7 mouse cellular contexts compared by ENCODE assay signal in genomic region chr9:123638668-123639089, GRCm38 (mm10). TPM values are rescaled to one million over a fixed set of nuclear protein-coding genes. Genes with fewer than 3 reads are reported as not detected.
A peak's percentile ranks its signal among the peaks of the same experiment; 100 is the strongest.
DNase-seq lines count a peak whose midpoint lies in the region; ATAC-seq lines count a peak whose summit lies in the region.

No protein-coding gene starts in this region.

- no peak overlapping the region for H3K4me3 ChIP-seq in midbrain, embryonic 11.5 days (ENCODE audit: low read depth, low read length)
- H3K4me3 ChIP-seq in midbrain, embryonic 16.5 days (ENCODE audit: low read depth, low read length): no peak overlapping the region
- H3K4me3 ChIP-seq in embryonic facial prominence, embryonic 14.5 days (ENCODE audit: low read depth, low read length): no peak overlapping the region
- H3K4me3 ChIP-seq in kidney, embryonic 15.5 days (replicated peaks): no peak overlapping the region

- peak; percentile 84 for DNase-seq in midbrain, embryonic 11.5 days (ENCODE audit: low spot score, missing footprints)
- DNase-seq in adipocyte (ENCODE audit: low spot score): peak; percentile 23
- peak; percentile 41 for DNase-seq in embryonic facial prominence, embryonic 14.5 days (ENCODE audit: low spot score)
- peak; percentile 9 for DNase-seq in lung, postnatal 25 days (ENCODE audit: low spot score)
- peak; percentile 51 for DNase-seq in thymus, postnatal 0 days (ENCODE audit: low spot score)

- no peaks in the 10 kb centered on the region for H3K27me3 ChIP-seq in midbrain, embryonic 11.5 days (ENCODE audit: control insufficient read depth, insufficient read depth, low read length)
- H3K27me3 ChIP-seq in midbrain, embryonic 16.5 days (ENCODE audit: control insufficient read depth, insufficient read depth, low read depth, low read length): no peaks in the 10 kb centered on the region
- H3K27me3 ChIP-seq in embryonic facial prominence, embryonic 14.5 days (replicated peaks; ENCODE audit: control insufficient read depth, insufficient read depth, low read length): no peaks in the 10 kb centered on the region
- H3K27me3 ChIP-seq in kidney, embryonic 15.5 days: no peaks in the 10 kb centered on the region

- H3K4me2 ChIP-seq in midbrain, embryonic 11.5 days: no peak overlapping the region
- H3K4me2 ChIP-seq in midbrain, embryonic 16.5 days (ENCODE audit: low read length): no peak overlapping the region
- no peak overlapping the region for H3K4me2 ChIP-seq in embryonic facial prominence, embryonic 14.5 days (ENCODE audit: low read depth, low read length)
- no peak overlapping the region for H3K4me2 ChIP-seq in kidney, embryonic 15.5 days

- ATAC-seq in midbrain, embryonic 11.5 days (ENCODE audit: low FRiP score): peak; percentile 57; the same call in 1 of the 2 replicates
- ATAC-seq in midbrain, embryonic 16.5 days: no peak
- no peak for ATAC-seq in embryonic facial prominence, embryonic 14.5 days (ENCODE audit: low read depth)
- peak; percentile 76 for ATAC-seq in kidney, embryonic 15.5 days (replicated peaks; ENCODE audit: low FRiP score)

- H3K36me3 ChIP-seq in midbrain, embryonic 11.5 days (ENCODE audit: control insufficient read depth, insufficient read depth, low read length): no peaks in the 10 kb centered on the region
- H3K36me3 ChIP-seq in midbrain, embryonic 16.5 days (ENCODE audit: control insufficient read depth, insufficient read depth, low read length): no peaks in the 10 kb centered on the region
- no peaks in the 10 kb centered on the region for H3K36me3 ChIP-seq in embryonic facial prominence, embryonic 14.5 days (ENCODE audit: control insufficient read depth, insufficient read depth, low read length)
- no peaks in the 10 kb centered on the region for H3K36me3 ChIP-seq in kidney, embryonic 15.5 days

- no peaks in the 10 kb centered on the region for H3K4me1 ChIP-seq in midbrain, embryonic 11.5 days (ENCODE audit: control insufficient read depth, insufficient read depth, low read length)
- no peaks in the 10 kb centered on the region for H3K4me1 ChIP-seq in midbrain, embryonic 16.5 days (ENCODE audit: control insufficient read depth, insufficient read depth, low read length)
- no peaks in the 10 kb centered on the region for H3K4me1 ChIP-seq in embryonic facial prominence, embryonic 14.5 days (ENCODE audit: control insufficient read depth, insufficient read depth, low read length)
- H3K4me1 ChIP-seq in kidney, embryonic 15.5 days: no peaks in the 10 kb centered on the region

- WGBS in midbrain, embryonic 11.5 days: 79% methylated on average over 1 of the region's 1 CpGs
- WGBS in midbrain, embryonic 16.5 days: 85% methylated on average over 1 of the region's 1 CpGs
- WGBS in embryonic facial prominence, embryonic 14.5 days: 47% methylated on average over 1 of the region's 1 CpGs
- WGBS in kidney, embryonic 15.5 days: 53% methylated on average over 1 of the region's 1 CpGs

- H3K9me3 ChIP-seq in midbrain, embryonic 11.5 days (ENCODE audit: control insufficient read depth, low read length): no peaks in the 10 kb centered on the region
- H3K9me3 ChIP-seq in midbrain, embryonic 16.5 days (replicated peaks; ENCODE audit: control insufficient read depth, low read length, poor library complexity, severe bottlenecking): no peaks in the 10 kb centered on the region
- no peaks in the 10 kb centered on the region for H3K9me3 ChIP-seq in embryonic facial prominence, embryonic 14.5 days (ENCODE audit: control insufficient read depth, low read length)
- no peaks in the 10 kb centered on the region for H3K9me3 ChIP-seq in kidney, embryonic 15.5 days (replicated peaks)

- no peak overlapping the region for H3K9ac ChIP-seq in midbrain, embryonic 11.5 days (ENCODE audit: low read length)
- H3K9ac ChIP-seq in midbrain, embryonic 16.5 days (ENCODE audit: low read depth, low read length): no peak overlapping the region
- no peak overlapping the region for H3K9ac ChIP-seq in embryonic facial prominence, embryonic 14.5 days (ENCODE audit: low read depth, low read length)
- no peak overlapping the region for H3K9ac ChIP-seq in kidney, embryonic 15.5 days

- H3K27ac ChIP-seq in midbrain, embryonic 11.5 days (ENCODE audit: low read depth, low read length): no peak overlapping the region
- no peak overlapping the region for H3K27ac ChIP-seq in midbrain, embryonic 16.5 days (ENCODE audit: low read length)
- no peak overlapping the region for H3K27ac ChIP-seq in embryonic facial prominence, embryonic 14.5 days (replicated peaks; ENCODE audit: low read depth, low read length)
- H3K27ac ChIP-seq in kidney, embryonic 15.5 days: no peak overlapping the region; the same call in 1 of the 2 replicates

RNA-seq across cellular contexts. Expression of gene Slc6a20b, which starts 6.3 kb away (rescaled TPM):
- 0.11 and 0.22 TPM in 2 replicates for polyA plus RNA-seq in midbrain, embryonic 11.5 days (2014; fragmentation: Nextera tagmentation; extraction: Ambion mirVana)
- 0.25 and 0.39 TPM in 2 replicates for polyA plus RNA-seq in midbrain, embryonic 16.5 days (2015; fragmentation: Nextera tagmentation; extraction: Ambion mirVana)
- polyA plus RNA-seq in embryonic facial prominence, embryonic 14.5 days (2014; fragmentation: Nextera tagmentation; extraction: Ambion mirVana): 0.10 and 0.17 TPM in 2 replicates
- 2.2 and 2.7 TPM in 2 replicates for polyA plus RNA-seq in kidney, embryonic 15.5 days (2015; fragmentation: Nextera tagmentation; extraction: Ambion mirVana)
- polyA plus RNA-seq in thymus, postnatal 0 days (2015; fragmentation: Nextera tagmentation; extraction: Ambion mirVana): 0.12 and 0.13 TPM in 2 replicates

RNA-seq across cellular contexts. Expression of gene Ccr9, which starts 39.6 kb away (rescaled TPM):
- 0.22 and 0.34 TPM in 2 replicates for polyA plus RNA-seq in midbrain, embryonic 11.5 days (2014; fragmentation: Nextera tagmentation; extraction: Ambion mirVana)
- 0.30 TPM in 2 replicates for polyA plus RNA-seq in midbrain, embryonic 16.5 days (2015; fragmentation: Nextera tagmentation; extraction: Ambion mirVana)
- 0.12 and 0.24 TPM in 2 replicates for polyA plus RNA-seq in embryonic facial prominence, embryonic 14.5 days (2014; fragmentation: Nextera tagmentation; extraction: Ambion mirVana)
- polyA plus RNA-seq in kidney, embryonic 15.5 days (2015; fragmentation: Nextera tagmentation; extraction: Ambion mirVana): 0.08 and 0.12 TPM in 2 replicates
- polyA plus RNA-seq in thymus, postnatal 0 days (2015; fragmentation: Nextera tagmentation; extraction: Ambion mirVana): 438 and 524 TPM in 2 replicates

RNA-seq across cellular contexts. Expression of gene Slc6a20a, which starts 40.0 kb away (rescaled TPM):
- polyA plus RNA-seq in midbrain, embryonic 11.5 days (2014; fragmentation: Nextera tagmentation; extraction: Ambion mirVana): 2.6 and 3.6 TPM in 2 replicates
- 12.5 and 15.1 TPM in 2 replicates for polyA plus RNA-seq in midbrain, embryonic 16.5 days (2015; fragmentation: Nextera tagmentation; extraction: Ambion mirVana)
- polyA plus RNA-seq in embryonic facial prominence, embryonic 14.5 days (2014; fragmentation: Nextera tagmentation; extraction: Ambion mirVana): 0.99 and 1.5 TPM in 2 replicates
- polyA plus RNA-seq in kidney, embryonic 15.5 days (2015; fragmentation: Nextera tagmentation; extraction: Ambion mirVana): 0.58 and 0.78 TPM in 2 replicates
- 0.86 and 1.4 TPM in 2 replicates for polyA plus RNA-seq in thymus, postnatal 0 days (2015; fragmentation: Nextera tagmentation; extraction: Ambion mirVana)

Comparison
In these comparisons a context has a peak if more than half of its experiments do, and no peak if none do; other contexts are left out.
1. ATAC-seq: peak in midbrain, embryonic 11.5 days (single experiment) and kidney, embryonic 15.5 days (single experiment); none in midbrain, embryonic 16.5 days (single experiment) and embryonic facial prominence, embryonic 14.5 days (single experiment).
2. DNase-seq: peak in every context shown above with its lines; median percentile 84 in midbrain, embryonic 11.5 days; 51 in thymus, postnatal 0 days; 41 in embryonic facial prominence, embryonic 14.5 days; 23 in adipocyte; 9 in lung, postnatal 25 days.
3. RNA of gene Ccr9, which starts 39.6 kb away (polyA plus RNA-seq): 438 to 524 TPM in thymus, postnatal 0 days; 0.22 to 0.34 TPM in midbrain, embryonic 11.5 days, 0.30 TPM in midbrain, embryonic 16.5 days, 0.12 to 0.24 TPM in embryonic facial prominence, embryonic 14.5 days and 0.08 to 0.12 TPM in kidney, embryonic 15.5 days; every median in the first group is over 100 times any median in the second.